Mouse (Mus musculus) right cerebral cortex, postnatal 4 days (tissue): ENCODE data around the gene Bcl3.
"Not testable (repeated sequence)": the region's sequence is repeated elsewhere in the genome, so short reads cannot be mapped to it uniquely, and the experiment has no call there.

Experiments
- DNase-seq: peaks from one replicate; pipeline ENCODE4 v3.0.0-alpha.2; 2022

The Bcl3 gene

GRCm38 (mm10) chr7:19800764-19801163, 21.8 kb downstream of the Bcl3 start:
- no peak for DNase-seq

- peak; percentile 66 for DNase-seq
Observed at GRCm38 (mm10) chr7:19796697-19797588, 25.6 kb downstream of the Bcl3 start, which contains the start of gene Cblc. TSS of gene Cblc (minus strand) at chr7:19796809.

- DNase-seq, result no peak
Observed at GRCm38 (mm10) chr7:19796254-19796653, 26.3 kb downstream of the Bcl3 start.

- no peak for DNase-seq
Observed at GRCm38 (mm10) chr7:19795236-19795635, 27.3 kb downstream of the Bcl3 start.

- DNase-seq, result no peak
Observed at GRCm38 (mm10) chr7:19792701-19793630, 29.6 kb downstream of the Bcl3 start.

- DNase-seq, result not testable (repeated sequence)
Observed at GRCm38 (mm10) chr7:19791504-19791903, 31.1 kb downstream of the Bcl3 start.

GRCm38 (mm10) chr7:19789904-19790347, 32.6 kb downstream of the Bcl3 start:
- peak; percentile 99 for DNase-seq

GRCm38 (mm10) chr7:19785874-19786458, 36.6 kb downstream of the Bcl3 start:
- DNase-seq, result no peak

- no peak for DNase-seq
Observed at GRCm38 (mm10) chr7:19784764-19785535, 37.6 kb downstream of the Bcl3 start.

GRCm38 (mm10) chr7:19783630-19784029, 38.9 kb downstream of the Bcl3 start:
- no peak for DNase-seq

- DNase-seq, result no peak
Observed at GRCm38 (mm10) chr7:19782645-19783044, 39.9 kb downstream of the Bcl3 start.

GRCm38 (mm10) chr7:19781741-19782140, 40.8 kb downstream of the Bcl3 start:
- DNase-seq, result no peak

- no peak for DNase-seq
Observed at GRCm38 (mm10) chr7:19779903-19780302, 42.7 kb downstream of the Bcl3 start.

GRCm38 (mm10) chr7:19778645-19779044, 43.9 kb downstream of the Bcl3 start:
- DNase-seq, result no peak

- no peak for DNase-seq
Observed at GRCm38 (mm10) chr7:19777049-19777723, 45.4 kb downstream of the Bcl3 start.

- no peak for DNase-seq
Observed at GRCm38 (mm10) chr7:19771682-19772081, 50.9 kb downstream of the Bcl3 start.

GRCm38 (mm10) chr7:19770984-19771391, 51.6 kb downstream of the Bcl3 start, which contains the start of gene Bcam:
TSS of gene Bcam (minus strand) at chr7:19771016.
- DNase-seq, result no peak

GRCm38 (mm10) chr7:19770375-19770754, 52.2 kb downstream of the Bcl3 start:
- peak; percentile 72 for DNase-seq

- DNase-seq, result no peak
Observed at GRCm38 (mm10) chr7:19769434-19770374, 52.9 kb downstream of the Bcl3 start.

GRCm38 (mm10) chr7:19769001-19769400, 53.6 kb downstream of the Bcl3 start:
- no peak for DNase-seq
